ENCODE assay signal across 10 mouse cellular contexts in genomic region chr13:95763876-95764517, GRCm38 (mm10).
DNase-seq lines count a peak whose midpoint lies in the region; ATAC-seq lines count a peak whose summit lies in the region.
"Had no signal": no experiment of that assay in that cellular context is flagged by ENCODE, and none has a peak within 500 bp of the region (broad histone marks: within the 10 kb centered on the region; RNA-seq: fewer than 3 reads in every experiment).

No protein-coding gene starts in this region.

- peak; percentile 88 for DNase-seq in 416B (ENCODE audit: low read depth)
- DNase-seq in kidney, postnatal 14 days: peak; percentile 63
- DNase-seq in spleen, postnatal 10 days (ENCODE audit: low spot score in 2 of 2): no peak
- DNase-seq in lung, postnatal 14 days: no peak
- no peak for DNase-seq in spleen, adult 18-20 months
- DNase-seq: cerebellum, adult 18-20 months had no signal

- 60% methylated on average over 3 of the region's 3 CpGs for WGBS in forebrain, embryonic 12.5 days
- 52% methylated on average over 3 of the region's 3 CpGs for WGBS in forebrain, embryonic 13.5 days
- WGBS in embryonic facial prominence, embryonic 15.5 days: 35% methylated on average over 3 of the region's 3 CpGs

- H3K9ac ChIP-seq in forebrain, embryonic 12.5 days: no peak overlapping the region
- H3K9ac ChIP-seq in forebrain, embryonic 13.5 days: no peak overlapping the region
- H3K9ac ChIP-seq in embryonic facial prominence, embryonic 15.5 days: no peak overlapping the region
- H3K9ac ChIP-seq: lung, embryonic 15.5 days had no signal

- H3K4me2 ChIP-seq in forebrain, embryonic 12.5 days: no peak overlapping the region
- H3K4me2 ChIP-seq in forebrain, embryonic 13.5 days: no peak overlapping the region
- H3K4me2 ChIP-seq in embryonic facial prominence, embryonic 15.5 days (replicated peaks): no peak overlapping the region

- H3K27ac ChIP-seq in forebrain, embryonic 12.5 days: no peak overlapping the region
- H3K27ac ChIP-seq in forebrain, embryonic 13.5 days: no peak overlapping the region
- H3K27ac ChIP-seq in embryonic facial prominence, embryonic 15.5 days (replicated peaks): no peak overlapping the region

- no peaks in the 10 kb centered on the region for H3K36me3 ChIP-seq in forebrain, embryonic 12.5 days (replicated peaks)
- no peaks in the 10 kb centered on the region for H3K36me3 ChIP-seq in forebrain, embryonic 13.5 days (ENCODE audit: poor library complexity, severe bottlenecking)
- no peaks in the 10 kb centered on the region; the same call in 1 of the 2 replicates for H3K36me3 ChIP-seq in embryonic facial prominence, embryonic 15.5 days
- H3K36me3 ChIP-seq: lung, embryonic 15.5 days had no signal

- H3K4me1 ChIP-seq in forebrain, embryonic 12.5 days: peaks cover 19% of the 10 kb centered on the region
- H3K4me1 ChIP-seq in forebrain, embryonic 13.5 days: peaks cover 28% of the 10 kb centered on the region
- H3K4me1 ChIP-seq in embryonic facial prominence, embryonic 15.5 days: peaks cover 18% of the 10 kb centered on the region

- H3K27me3 ChIP-seq in forebrain, embryonic 12.5 days: no peaks in the 10 kb centered on the region; the same call in 1 of the 2 replicates
- no peaks in the 10 kb centered on the region for H3K27me3 ChIP-seq in forebrain, embryonic 13.5 days
- H3K27me3 ChIP-seq in embryonic facial prominence, embryonic 15.5 days: no peaks in the 10 kb centered on the region
- H3K27me3 ChIP-seq: lung, embryonic 15.5 days had no signal

- no peaks in the 10 kb centered on the region for H3K9me3 ChIP-seq in forebrain, embryonic 12.5 days
- no peaks in the 10 kb centered on the region for H3K9me3 ChIP-seq in forebrain, embryonic 13.5 days (replicated peaks)
- no peaks in the 10 kb centered on the region for H3K9me3 ChIP-seq in embryonic facial prominence, embryonic 15.5 days (replicated peaks)
- H3K9me3 ChIP-seq: lung, embryonic 15.5 days had no signal

- 0 out of 2 replicates have a peak, but pooled peaks have one; percentile 8 for ATAC-seq in forebrain, embryonic 12.5 days (ENCODE audit: low FRiP score)
- no peak for ATAC-seq in forebrain, embryonic 13.5 days
- peak; percentile 58; the same call in 1 of the 2 replicates for ATAC-seq in embryonic facial prominence, embryonic 15.5 days (ENCODE audit: insufficient number of reproducible peaks, low FRiP score, low TSS enrichment, low read depth)

- H3K4me3 ChIP-seq in forebrain, embryonic 12.5 days (replicated peaks): no peak overlapping the region
- H3K4me3 ChIP-seq in forebrain, embryonic 13.5 days: no peak overlapping the region
- no peak overlapping the region for H3K4me3 ChIP-seq in embryonic facial prominence, embryonic 15.5 days (replicated peaks)
- H3K4me3 ChIP-seq: lung, embryonic 15.5 days had no signal

Comparison
In these comparisons a context has a peak if more than half of its experiments do, and no peak if none do; other contexts are left out.
1. DNase-seq: peak in 416B (single experiment) and kidney, postnatal 14 days (single experiment); none in spleen, postnatal 10 days (0 of 2), lung, postnatal 14 days (single experiment) and spleen, adult 18-20 months (0 of 2).